In genomic region chr10:97339866-97340706, GRCm38 (mm10) we compare ENCODE assay signal across 9 mouse cellular contexts.
DNase-seq lines count a peak whose midpoint lies in the region; ATAC-seq and TF ChIP-seq lines count a peak whose summit lies in the region.
"Had no signal": no experiment of that assay in that cellular context is flagged by ENCODE, and none has a peak within 500 bp of the region (broad histone marks: within the 10 kb centered on the region; RNA-seq: fewer than 3 reads in every experiment).

No protein-coding gene starts in this region.

- 39% methylated on average over 11 of the region's 11 CpGs for WGBS in forebrain, embryonic 13.5 days
- 49% methylated on average over 11 of the region's 11 CpGs for WGBS in forebrain, embryonic 11.5 days
- WGBS in lung, postnatal 0 days: 36% methylated on average over 11 of the region's 11 CpGs

- peak; percentile 58; the same call in 1 of the 2 replicates for ATAC-seq in forebrain, embryonic 13.5 days
- no peak for ATAC-seq in forebrain, embryonic 11.5 days (replicated peaks; ENCODE audit: low FRiP score)
- ATAC-seq in lung, postnatal 0 days: no peak

- H3K4me1 ChIP-seq in forebrain, embryonic 13.5 days: no peaks in the 10 kb centered on the region
- no peaks in the 10 kb centered on the region for H3K4me1 ChIP-seq in forebrain, embryonic 11.5 days (replicated peaks; ENCODE audit: control insufficient read depth, insufficient read depth, low read length)
- H3K4me1 ChIP-seq in lung, postnatal 0 days (ENCODE audit: insufficient read depth, low read depth, low read length): no peaks in the 10 kb centered on the region

- H3K4me3 ChIP-seq in forebrain, embryonic 13.5 days: no peak overlapping the region
- H3K4me3 ChIP-seq in forebrain, embryonic 11.5 days (ENCODE audit: low read depth, low read length): no peak overlapping the region
- H3K4me3 ChIP-seq in lung, postnatal 0 days (ENCODE audit: low read depth, low read length): no peak overlapping the region

- no peak for DNase-seq in forebrain, embryonic 11.5 days (ENCODE audit: low spot score)
- peak; percentile 69 for DNase-seq in lung, postnatal 0 days (ENCODE audit: low spot score)
- DNase-seq in lung, adult 18-20 months: no peak
- peak; percentile 43 for DNase-seq in embryo, embryonic 11 days
- DNase-seq in retina, postnatal 7 days (ENCODE audit: low read depth, low spot score): peak; percentile 25
- DNase-seq in urinary bladder, postnatal 36 days (ENCODE audit: low spot score in 2 of 2): no peak
- DNase-seq in adrenal gland, postnatal 25 days: no peak
- DNase-seq: right cerebral cortex, postnatal 4 days had no signal

- no peak overlapping the region for H3K9ac ChIP-seq in forebrain, embryonic 13.5 days
- no peak overlapping the region for H3K9ac ChIP-seq in forebrain, embryonic 11.5 days (ENCODE audit: low read length)
- no peak overlapping the region for H3K9ac ChIP-seq in lung, postnatal 0 days (replicated peaks; ENCODE audit: low read depth)

- peak; percentile 89 for TF ChIP-seq CTCF in lung, postnatal 0 days (IDR thresholded peaks at IDR 0.05)

- H3K36me3 ChIP-seq in forebrain, embryonic 13.5 days (ENCODE audit: poor library complexity, severe bottlenecking): no peaks in the 10 kb centered on the region
- no peaks in the 10 kb centered on the region for H3K36me3 ChIP-seq in forebrain, embryonic 11.5 days (ENCODE audit: control insufficient read depth, insufficient read depth, low read length)
- no peaks in the 10 kb centered on the region for H3K36me3 ChIP-seq in lung, postnatal 0 days (ENCODE audit: insufficient read depth, low read length)

- no peak overlapping the region for H3K4me2 ChIP-seq in forebrain, embryonic 13.5 days
- H3K4me2 ChIP-seq in forebrain, embryonic 11.5 days (ENCODE audit: low read depth, low read length, severe bottlenecking): no peak overlapping the region
- no peak overlapping the region for H3K4me2 ChIP-seq in lung, postnatal 0 days (replicated peaks; ENCODE audit: low read depth, low read length)

- TF ChIP-seq EP300 in lung, postnatal 0 days (IDR thresholded peaks at IDR 0.05): no peak

- no peaks in the 10 kb centered on the region for H3K9me3 ChIP-seq in forebrain, embryonic 13.5 days (replicated peaks)
- H3K9me3 ChIP-seq in forebrain, embryonic 11.5 days (ENCODE audit: control insufficient read depth, low read length): no peaks in the 10 kb centered on the region
- H3K9me3 ChIP-seq in lung, postnatal 0 days (ENCODE audit: low read length): no peaks in the 10 kb centered on the region

- no peak overlapping the region for H3K27ac ChIP-seq in forebrain, embryonic 13.5 days
- H3K27ac ChIP-seq in forebrain, embryonic 11.5 days (ENCODE audit: low read depth, low read length): no peak overlapping the region
- H3K27ac ChIP-seq in lung, postnatal 0 days (ENCODE audit: low read length): no peak overlapping the region

- H3K27me3 ChIP-seq in forebrain, embryonic 13.5 days: no peaks in the 10 kb centered on the region
- H3K27me3 ChIP-seq in forebrain, embryonic 11.5 days (ENCODE audit: control insufficient read depth, insufficient read depth, low read length): no peaks in the 10 kb centered on the region
- no peaks in the 10 kb centered on the region for H3K27me3 ChIP-seq in lung, postnatal 0 days (replicated peaks; ENCODE audit: insufficient read depth, low read length)

Comparison
In these comparisons a context has a peak if more than half of its experiments do, and no peak if none do; other contexts are left out.
1. DNase-seq: peak in lung, postnatal 0 days (single experiment), embryo, embryonic 11 days (single experiment) and retina, postnatal 7 days (single experiment); none in forebrain, embryonic 11.5 days (single experiment), lung, adult 18-20 months (0 of 2), urinary bladder, postnatal 36 days (0 of 2) and adrenal gland, postnatal 25 days (single experiment).